Mouse (Mus musculus) gastrocnemius, adult 18-20 months (tissue): ENCODE measurements around the gene Syt9. TPM values are rescaled to one million over a fixed set of nuclear protein-coding genes. Genes with fewer than 3 reads are reported as not detected.
A peak's percentile ranks its signal among the peaks of the same experiment; 100 is the strongest.

Experiments used
- DNase-seq: peaks from one replicate; pipeline ENCODE4 v3.0.0; 2021; ENCODE audit warnings: low spot score
- total RNA-seq, 2 experiments: library from RNA; stranded (reverse); gene quantifications; 2 replicates each; pipeline ENCODE4 v1.2.3; 2021

The Syt9 gene
- total RNA-seq, 2 experiments from 2014 or later: 0.27 to 0.31 TPM

DNA sequence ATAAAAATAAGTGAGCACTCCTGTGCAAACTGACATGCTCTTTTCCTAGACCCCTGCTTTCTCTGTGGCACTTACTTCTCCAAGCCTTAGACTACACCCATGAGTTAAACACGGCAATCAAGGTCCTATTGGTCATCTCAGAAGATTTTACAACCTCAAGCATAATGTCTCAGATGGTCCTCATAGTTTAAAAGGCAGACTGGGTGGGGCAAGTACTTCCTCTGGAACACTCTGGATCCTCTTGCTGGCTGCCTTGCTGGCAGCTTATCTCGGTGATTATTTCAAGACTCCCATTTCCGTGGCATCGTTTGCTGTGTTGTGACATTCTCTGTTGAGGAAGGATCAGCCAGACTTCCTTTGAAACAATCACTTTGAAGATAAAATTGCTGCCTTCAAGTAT, 169.5 kb downstream of the Syt9 start:
- DNase-seq: no peak

DNA sequence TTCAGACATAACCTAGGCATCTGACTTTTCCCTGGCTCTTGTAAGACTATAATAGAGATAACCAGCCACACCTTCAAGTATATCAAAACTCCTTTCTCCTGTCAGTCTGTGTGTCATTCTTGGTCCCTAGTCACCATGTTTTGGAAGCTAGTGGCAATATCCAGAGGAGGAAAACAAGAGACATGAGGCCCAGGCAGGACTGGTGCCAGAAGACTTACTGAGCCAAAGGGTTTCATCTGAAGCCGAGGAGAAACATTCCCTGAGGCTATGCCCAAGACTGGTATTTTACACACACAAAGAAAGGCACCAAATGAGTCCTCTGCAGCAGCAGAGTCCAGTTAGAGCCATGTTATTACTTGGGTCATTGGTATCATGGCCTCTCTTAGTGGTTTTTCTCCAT, 174.5 kb downstream of the Syt9 start:
- DNase-seq: peak; percentile 9

DNA sequence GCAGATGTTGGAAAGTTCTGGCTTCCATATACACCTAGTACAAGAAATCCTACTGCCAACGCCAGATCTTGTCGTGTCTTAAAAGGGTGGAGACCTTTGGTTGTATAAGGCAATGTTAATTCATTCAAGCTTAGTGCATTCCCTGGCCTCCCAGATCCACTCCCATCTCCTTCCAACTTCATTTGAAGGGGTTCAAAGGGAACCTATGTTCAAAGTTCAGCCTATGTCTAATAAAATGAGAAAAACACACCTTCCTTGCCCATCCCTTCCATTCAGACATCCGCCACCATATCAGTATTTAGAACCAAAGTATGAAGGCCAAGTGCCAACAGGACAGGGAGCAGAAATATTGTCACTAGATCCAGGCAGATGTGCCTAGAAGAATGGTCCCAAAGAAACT, 177.3 kb downstream of the Syt9 start:
- DNase-seq: no peak

DNA sequence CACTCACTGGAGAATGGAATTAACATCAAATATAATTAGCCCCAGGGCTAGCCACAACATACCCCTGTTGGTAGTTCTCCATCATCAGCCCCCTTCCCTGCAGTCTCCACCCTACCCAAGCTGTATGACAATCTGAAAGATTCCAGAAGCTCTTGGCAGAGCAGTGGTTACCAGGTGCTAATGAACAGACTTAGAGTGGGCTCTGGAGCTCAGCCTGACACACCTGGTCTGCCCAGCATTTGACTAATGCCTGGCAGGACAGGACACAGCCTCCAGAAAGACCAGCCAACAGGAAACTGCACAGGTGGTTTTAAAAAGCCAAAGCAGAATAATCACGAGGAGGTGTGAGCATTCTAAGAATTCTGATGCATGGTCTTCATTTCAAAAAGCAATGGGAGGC, 182.9 kb downstream of the Syt9 start:
- DNase-seq: no peak

DNA sequence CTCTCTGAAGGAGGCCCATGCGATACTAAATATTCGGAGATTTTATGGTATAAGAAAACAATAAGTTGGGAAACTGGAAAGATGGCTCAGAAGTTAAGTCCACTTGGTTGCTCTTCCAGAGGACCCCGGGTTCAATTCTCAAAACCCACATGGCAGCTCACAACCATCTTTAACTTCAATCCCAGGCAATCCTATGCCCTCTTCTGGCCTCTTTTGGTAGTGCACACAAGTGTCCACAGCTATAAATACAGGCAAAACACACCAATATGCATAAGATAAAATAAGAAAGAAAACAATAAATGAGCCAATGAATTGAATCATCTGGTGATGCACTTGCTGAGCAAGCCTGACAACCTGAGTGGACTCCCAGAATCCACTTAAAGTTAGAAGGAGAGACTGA, 185.4 kb downstream of the Syt9 start:
- no peak for DNase-seq

DNA sequence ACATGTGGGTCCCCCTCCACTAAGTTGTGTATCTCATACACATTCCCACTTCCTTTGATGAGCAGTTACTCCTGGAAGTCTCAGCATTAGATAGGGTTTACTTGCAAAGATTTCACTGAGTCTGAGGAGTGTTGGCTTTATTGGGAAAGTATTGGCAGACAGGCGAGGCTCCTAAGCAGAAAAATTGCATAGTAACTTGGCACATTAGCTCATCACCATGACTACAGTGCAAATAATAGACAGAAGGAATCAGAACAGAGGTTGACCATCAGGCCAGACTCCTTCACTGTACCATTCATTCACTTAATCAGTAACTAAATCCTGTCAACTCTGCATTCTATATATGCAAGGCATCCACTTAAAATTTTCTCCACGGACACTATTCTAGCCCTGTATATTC, 190.1 kb downstream of the Syt9 start:
- peak; percentile 43 for DNase-seq

DNA sequence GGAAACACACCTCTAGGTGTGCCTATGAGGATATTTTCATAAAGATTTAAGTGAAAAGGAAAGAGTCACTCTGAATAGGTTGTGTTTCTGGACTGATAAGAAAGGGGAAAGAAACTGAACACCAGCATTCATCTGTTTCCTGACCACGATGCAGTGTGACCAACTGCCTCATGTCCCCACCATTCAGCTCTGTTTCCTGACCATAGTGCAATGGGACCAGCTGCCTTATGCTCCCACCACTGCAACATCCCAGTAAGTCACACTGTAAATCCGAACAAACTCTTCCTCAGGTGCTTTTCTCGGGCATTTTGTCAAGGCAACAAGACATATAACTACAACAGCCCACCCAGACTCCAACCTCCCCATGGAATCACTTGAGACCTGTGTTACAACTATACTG, 191.1 kb downstream of the Syt9 start:
- DNase-seq: no peak

DNA sequence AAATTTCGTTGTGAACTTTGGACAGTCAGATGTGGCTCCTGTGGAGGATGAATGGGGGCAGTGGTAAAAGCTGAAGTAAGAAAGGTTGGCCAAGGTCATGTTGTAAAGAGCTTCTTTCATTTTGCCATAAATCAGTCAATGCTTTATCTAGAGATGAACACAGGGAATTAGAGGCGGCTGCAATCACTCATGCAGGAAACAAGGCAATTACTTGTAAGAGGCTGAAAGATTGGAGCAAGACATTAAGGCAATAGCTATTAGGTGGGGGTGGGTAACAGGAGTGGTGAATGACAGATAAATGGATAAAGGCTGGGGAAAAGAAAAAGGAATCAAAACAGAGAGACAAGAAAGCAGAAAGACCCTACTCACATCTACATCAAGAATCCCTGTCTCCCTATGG, 193.2 kb downstream of the Syt9 start:
- no peak for DNase-seq

DNA sequence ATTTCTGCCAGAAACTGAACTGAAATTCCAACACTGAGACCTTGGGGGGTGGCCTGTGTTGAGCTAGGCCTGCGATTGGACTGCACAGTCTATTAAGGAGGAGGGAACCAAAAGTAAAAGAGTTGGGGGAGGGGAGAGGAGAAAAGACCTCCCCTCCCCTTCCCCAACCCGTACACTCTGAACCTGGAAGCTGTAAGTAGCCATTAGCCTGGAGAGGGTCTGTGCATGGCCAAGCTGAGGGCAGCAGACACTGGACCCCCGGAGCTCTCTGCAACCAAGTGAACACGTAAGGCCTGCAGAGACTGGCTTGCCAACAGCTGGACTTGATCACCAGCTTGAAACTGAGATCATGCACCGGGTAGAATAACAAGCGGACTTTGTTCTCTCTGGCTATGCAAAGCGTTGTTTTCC, 196.7 kb downstream of the Syt9 start, which contains the start of gene Olfml1:
Olfml1 (plus strand) TSS at position 186 of the 411 bp plus-strand sequence.
- peak; percentile 41 for DNase-seq

DNA sequence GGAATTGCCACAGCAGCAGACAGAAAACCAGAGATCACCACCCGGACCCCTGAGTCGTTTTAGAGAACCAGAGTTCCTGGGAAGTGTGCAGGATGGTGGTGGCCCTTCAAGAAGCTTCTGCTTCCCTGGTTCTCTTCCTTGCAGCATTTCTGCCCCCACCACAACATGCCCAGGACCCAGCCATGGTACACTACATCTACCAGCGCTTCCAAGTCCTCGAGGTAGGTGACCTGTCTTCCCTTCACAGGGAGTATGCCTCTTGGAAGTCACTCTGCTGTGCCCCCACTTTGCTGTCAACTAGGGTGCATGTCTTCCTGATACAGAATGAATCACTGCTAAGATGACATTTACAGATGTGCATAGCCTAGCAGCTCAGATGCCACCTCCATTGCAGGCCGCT, 197.1 kb downstream of the Syt9 start:
- DNase-seq: no peak

DNA sequence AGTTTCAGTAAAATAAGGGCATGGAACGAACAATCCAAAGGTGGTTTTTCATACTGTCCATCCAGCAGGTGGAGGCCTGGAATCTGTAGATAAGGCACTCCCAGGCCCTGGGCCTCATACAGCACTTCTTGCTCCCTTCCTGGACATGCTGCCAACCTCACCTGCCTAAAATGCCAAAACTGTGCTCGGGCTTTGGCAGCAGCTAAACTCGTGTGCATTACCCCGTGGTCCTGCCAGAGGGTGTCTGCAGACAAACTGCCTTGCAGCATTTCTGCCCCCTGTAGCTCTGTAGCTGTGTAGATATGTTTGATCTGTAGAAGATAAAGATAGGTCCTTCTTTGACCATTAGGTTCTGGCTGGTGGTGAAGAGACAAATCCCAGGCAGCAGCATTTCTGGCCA, 198.4 kb downstream of the Syt9 start:
- DNase-seq: no peak

DNA sequence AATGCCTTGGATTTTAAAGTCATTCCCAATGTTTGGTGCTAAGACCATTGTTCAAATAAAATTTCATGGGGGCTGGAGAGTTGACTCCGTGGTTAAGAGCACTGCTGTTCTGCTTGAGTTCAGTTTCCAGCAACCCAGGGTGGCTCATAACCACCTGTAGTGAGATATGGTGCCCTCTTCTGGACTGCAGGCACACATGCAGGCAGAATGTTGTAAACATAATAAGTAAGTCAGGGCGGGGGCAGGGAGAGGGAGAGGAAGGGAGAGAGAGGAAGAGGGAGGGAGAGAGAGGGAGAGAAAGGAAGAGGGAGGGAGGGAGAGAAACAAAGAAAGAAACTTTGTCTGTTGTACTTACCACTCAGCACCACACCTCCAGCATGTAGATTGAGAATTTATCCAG, 203.3 kb downstream of the Syt9 start:
- DNase-seq: no peak

DNA sequence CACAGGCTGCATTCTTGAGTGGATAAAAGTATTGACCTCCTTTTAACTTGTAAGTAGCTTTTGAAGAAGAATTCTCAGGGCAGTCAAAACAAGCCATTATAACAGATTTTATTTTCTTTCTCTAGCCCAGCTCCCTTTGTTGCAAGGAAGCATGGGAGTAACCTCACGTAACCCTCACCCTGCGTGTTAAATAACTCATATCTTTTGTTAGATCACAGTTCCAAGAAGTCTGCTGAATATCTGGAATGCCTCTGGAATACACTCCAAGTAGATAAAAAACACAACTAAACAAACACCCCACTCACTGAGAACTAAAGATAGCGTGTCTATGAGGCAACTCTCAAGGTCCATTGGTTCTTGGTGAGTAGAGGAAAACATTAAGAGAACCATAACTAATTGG, 203.7 kb downstream of the Syt9 start:
- DNase-seq: no peak

DNA sequence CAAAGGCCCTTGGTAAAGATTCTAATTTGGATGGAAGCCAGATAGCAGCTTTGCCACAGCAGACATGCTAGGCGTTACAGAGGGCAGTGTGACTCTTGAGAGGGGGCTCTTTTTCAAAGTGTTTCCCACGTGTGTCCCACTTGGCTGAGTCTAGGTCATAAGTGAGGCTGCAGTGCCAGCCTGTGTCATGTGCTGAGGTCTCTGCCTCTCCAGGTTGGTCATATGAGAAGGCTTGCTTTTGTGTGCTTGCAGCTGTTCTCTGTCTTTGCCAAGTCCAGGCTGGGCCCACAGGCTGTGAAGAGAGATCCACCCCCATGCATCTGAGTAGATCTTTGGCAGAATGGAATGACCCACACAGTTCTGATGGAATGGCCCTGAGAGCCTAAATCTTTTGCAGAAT, 222.1 kb downstream of the Syt9 start:
- DNase-seq: peak; percentile 78

DNA sequence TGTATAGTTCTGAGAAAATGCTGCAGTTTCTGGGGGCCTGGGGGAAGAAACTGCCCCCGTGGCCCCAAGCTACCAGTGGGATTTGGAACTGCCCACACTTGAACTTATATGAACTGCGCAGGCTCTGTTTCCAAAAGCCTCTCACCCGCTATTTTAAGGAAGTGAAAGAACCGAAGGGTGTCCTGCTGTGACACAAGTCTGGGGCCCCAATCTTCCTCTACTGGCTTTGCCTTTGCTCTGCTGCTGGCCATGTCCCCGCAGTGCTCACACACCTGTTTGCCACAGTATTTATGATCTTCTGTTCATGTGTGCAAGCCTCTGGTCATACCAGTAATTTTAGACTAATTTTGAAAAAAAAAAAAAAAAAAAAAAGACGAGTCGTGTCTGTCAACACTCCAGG, 223.4 kb downstream of the Syt9 start:
- peak; percentile 49 for DNase-seq

DNA sequence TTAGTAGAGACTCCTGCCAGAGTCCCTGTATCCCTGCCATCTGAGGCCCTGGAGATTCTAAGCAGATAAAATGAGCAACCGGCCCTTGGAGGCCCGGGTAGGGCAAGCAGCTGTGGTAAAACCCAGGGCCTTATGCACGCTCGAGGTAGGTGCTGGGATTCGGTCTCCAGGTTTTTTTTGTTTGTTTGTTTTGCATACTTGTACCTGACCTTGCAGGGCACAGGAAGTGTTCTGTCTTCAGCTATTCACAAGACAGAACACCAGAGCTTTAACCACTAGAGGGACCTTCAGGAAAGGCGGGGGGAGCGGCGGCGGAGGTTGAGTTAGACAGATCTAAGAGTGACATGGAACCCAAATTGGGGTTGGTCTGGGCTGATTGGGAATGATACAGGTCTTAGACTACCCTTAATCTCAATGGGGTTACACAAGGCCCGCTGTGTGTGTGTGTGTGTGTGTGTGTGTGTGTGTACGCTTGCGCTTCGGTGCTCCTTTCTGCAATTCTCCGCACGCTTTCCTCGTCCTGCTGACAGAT, 223.9 kb downstream of the Syt9 start:
- DNase-seq: peak; percentile 59

DNA sequence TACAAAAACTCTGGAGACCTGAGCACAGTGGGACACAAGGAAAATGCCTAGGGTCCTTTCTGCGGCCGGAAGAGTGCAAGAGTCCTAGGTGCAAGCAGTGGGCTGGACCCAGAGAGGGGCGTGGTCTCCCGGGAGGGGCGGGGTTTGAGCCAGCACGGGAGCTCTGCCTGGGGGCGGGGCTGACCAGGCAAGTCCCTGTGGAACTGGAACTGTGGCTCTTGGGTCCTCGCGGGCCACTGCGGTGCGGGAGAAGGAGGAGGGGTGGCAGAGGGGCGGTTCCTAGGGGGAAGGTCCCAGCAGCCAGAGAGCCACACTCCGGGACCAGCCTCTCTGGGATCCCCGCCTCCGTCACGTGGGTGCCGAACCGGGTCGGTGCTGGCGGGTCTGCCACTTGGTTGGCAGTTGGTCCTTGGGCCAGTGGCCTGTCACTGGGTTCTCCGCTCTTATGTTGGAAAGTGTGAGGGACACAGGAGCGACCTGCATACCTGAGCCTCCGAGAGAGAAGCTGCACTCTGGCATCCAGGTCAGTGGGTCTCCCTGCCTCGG, 224.4 kb downstream of the Syt9 start, which contains the start of gene Ppfibp2:
Ppfibp2 (plus strand) TSS at position 351 of the 546 bp plus-strand sequence.
- peak; percentile 95 for DNase-seq

DNA sequence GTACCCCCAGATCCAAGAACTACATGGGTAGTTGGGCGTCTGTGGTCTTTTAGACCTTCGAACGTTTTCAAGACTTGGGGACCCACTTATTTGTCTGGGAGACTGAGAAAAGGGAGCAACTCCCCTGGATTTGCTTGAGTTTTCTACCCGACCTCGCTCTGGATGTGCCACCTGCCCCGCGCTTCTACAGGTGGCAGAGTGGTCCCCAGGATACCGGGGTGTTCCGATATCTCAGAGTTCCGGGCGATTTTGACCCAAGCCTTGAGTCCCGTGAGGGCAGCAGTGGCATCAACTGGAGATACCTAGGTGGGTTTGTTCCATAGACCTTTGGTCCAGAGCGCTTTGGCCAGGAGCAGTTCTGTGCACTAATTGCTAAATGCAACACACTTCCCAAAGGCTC, 224.9 kb downstream of the Syt9 start:
- no peak for DNase-seq

DNA sequence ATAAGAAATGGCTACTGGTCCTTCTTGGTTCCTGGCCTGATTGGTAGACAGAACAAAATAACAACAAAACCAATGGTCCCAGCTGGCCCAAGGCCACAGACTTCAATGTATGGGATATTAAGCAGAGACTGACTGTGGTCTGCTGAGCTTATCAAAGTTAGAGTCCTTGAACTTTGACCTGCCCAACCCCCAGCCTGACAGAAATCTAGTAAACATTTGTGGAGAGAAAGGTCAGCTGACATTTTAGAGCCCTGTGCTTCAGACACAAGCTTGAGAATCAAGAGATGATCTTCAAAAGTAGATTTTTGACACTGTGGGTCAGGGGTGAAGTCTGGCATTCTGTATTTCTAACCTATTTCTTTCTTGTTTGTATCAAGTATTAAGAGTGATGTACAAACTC, 226.2 kb downstream of the Syt9 start:
- no peak for DNase-seq

DNA sequence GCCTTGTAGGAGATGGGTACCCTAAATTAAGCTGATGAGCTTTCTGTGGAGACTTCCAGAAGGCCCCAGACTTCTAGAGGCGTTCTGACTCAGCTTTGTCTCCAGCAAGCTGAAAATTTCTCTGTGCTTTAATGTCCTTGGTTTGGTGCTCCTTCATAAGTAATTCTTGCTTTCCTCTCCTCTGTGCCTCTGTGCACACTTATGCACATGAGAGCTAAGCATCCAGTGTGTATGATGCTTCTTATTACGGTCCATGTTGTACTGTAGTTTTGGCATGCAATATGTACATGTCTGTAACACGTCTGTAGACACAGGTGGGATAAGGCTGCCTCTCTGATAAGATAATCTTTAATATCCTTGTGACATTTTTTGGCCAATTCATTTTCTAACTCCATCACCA, 227.4 kb downstream of the Syt9 start:
- no peak for DNase-seq
